Mouse (Mus musculus) liver, embryonic 14.5 days (tissue): ENCODE measurements around the gene Shisa8. TPM values are rescaled to one million over a fixed set of nuclear protein-coding genes. Genes with fewer than 3 reads are reported as not detected.

ENCODE experiments used
- ATAC-seq: fragments of 200-750 bp; cut with Nextera tagmentation; 2 replicates; pipeline ENCODE4 v1.8.0; 2017; ENCODE audit warnings: moderate number of reproducible peaks, mild to moderate bottlenecking, moderate library complexity; ENCODE audit not compliant: insufficient read depth
- DNase-seq, 3 experiments: peaks; one replicate each; pipeline ENCODE4 v3.0.0-alpha.2; 2012 to 2013; ENCODE audit warnings: low read depth in 3 of 3, low spot score in 3 of 3
- H3K27ac ChIP-seq: fragments of 300-500 bp; sonication (generic); 2 replicates; pipeline ENCODE4 v1.5.1; 2014; ENCODE audit warnings: moderate library complexity, mild to moderate bottlenecking, control low read depth, inconsistent platforms
- H3K27me3 ChIP-seq: fragments of 300-500 bp; sonication (generic); 2 replicates; pipeline ENCODE4 v1.6.1; 2014; ENCODE audit warnings: mild to moderate bottlenecking, low read length, moderate library complexity; ENCODE audit not compliant: control insufficient read depth, insufficient read depth
- H3K36me3 ChIP-seq: fragments of 300-500 bp; sonication (generic); replicated peaks from 2 replicates; pipeline ENCODE4 v1.6.1; 2014; ENCODE audit warnings: low read depth; ENCODE audit not compliant: control insufficient read depth, insufficient read depth
- H3K4me1 ChIP-seq, 2 experiments: fragments of 200-500 bp in 1 of 2; fragments of 300-500 bp in 1 of 2; sonication (generic) in 1 of 2; replicated peaks; 2 replicates each; pipeline ENCODE4 v1.6.1; 2012 to 2014; ENCODE audit warnings: antibody characterized with exemption in 1 of 2, inconsistent platforms in 1 of 2, low read length in 1 of 2; ENCODE audit not compliant: control insufficient read depth in 2 of 2, insufficient read depth in 2 of 2
- H3K4me2 ChIP-seq: fragments of 300-500 bp; sonication (generic); 2 replicates; pipeline ENCODE4 v1.6.1; 2014; ENCODE audit warnings: low read depth, mild to moderate bottlenecking, control low read depth, moderate library complexity
- H3K4me3 ChIP-seq, 2 experiments: fragments of 200-500 bp in 1 of 2; fragments of 300-500 bp in 1 of 2; sonication (generic) in 1 of 2; 2 replicates each; pipeline ENCODE4 v1.5.1; 2012 to 2014; ENCODE audit warnings: low read depth in 2 of 2, low read length in 2 of 2, mild to moderate bottlenecking in 2 of 2, control low read depth in 1 of 2, inconsistent platforms in 1 of 2, moderate library complexity in 1 of 2; ENCODE audit not compliant: insufficient read depth in 1 of 2
- H3K9ac ChIP-seq: fragments of 300-500 bp; sonication (generic); replicated peaks from 2 replicates; pipeline ENCODE4 v1.6.1; 2014; ENCODE audit warnings: mild to moderate bottlenecking, control low read depth, moderate library complexity
- H3K9me3 ChIP-seq: fragments of 300-500 bp; sonication (generic); 2 replicates; pipeline ENCODE4 v1.6.1; 2016; ENCODE audit warnings: low read length, mixed read lengths; ENCODE audit not compliant: control insufficient read depth
- CTCF ChIP-seq: IDR thresholded peaks from 2 replicates; pipeline ENCODE4 v1.5.1; 2016; ENCODE audit warnings: antibody characterized with exemption, low read depth, control low read depth
- EP300 ChIP-seq: IDR thresholded peaks from 2 replicates; pipeline ENCODE4 v1.6.1; 2016; ENCODE audit warnings: antibody characterized with exemption, low read depth
- WGBS: fragments of 180-500 bp; shearing (Covaris S2); extraction: QIAGEN DNeasy Blood & Tissue Kit; methylation state at CpG from one replicate; pipeline ENCODE4 v1.1.7; 2014; ENCODE audit not compliant: insufficient replicate concordance; 5-methylcytosine and 5-hydroxymethylcytosine counted together
- polyA plus RNA-seq, 2 experiments: library from polyadenylated mRNA; depleted of rRNA in 1 of 2; stranded (reverse) in 1 of 2; unstranded in 1 of 2; fragments of >200 nt; fragmentation: Nextera tagmentation in 1 of 2; extraction: Ambion mirVana in 1 of 2; gene quantifications; 2 replicates each; pipeline versions ENCODE4 v1.2.1 to v1.2.3; 2012 to 2014

Gene Shisa8
- polyA plus RNA-seq, 2 experiments: 0.05 to 0.15 TPM

DNA sequence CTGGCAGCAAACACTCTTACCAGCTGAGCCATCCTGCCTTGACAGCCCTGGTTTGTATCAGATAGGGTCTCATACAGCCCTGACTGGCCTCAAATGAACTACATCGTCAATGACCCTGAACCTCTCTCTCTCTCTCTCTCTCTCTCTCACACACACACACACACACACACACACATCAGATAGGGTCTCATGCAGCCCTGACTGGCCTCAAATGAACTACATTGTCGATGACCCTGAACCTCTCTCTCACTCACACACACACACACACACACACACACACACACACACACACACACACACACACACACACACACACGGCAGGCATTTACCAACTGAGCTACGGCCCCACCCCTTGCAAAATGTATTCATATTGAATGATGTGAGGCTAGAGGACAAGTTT, 18.5 kb upstream of the Shisa8 start:
- Histone ChIP-seq H3K9me3 (no peaks in the 10 kb centered on the region), H3K4me3 (no peak overlapping the region), H3K27me3 (no peaks in the 10 kb centered on the region), H3K27ac (no peak overlapping the region; the same call in 1 of the 2 replicates), H3K4me1 (peaks cover 21 to 23% of the 10 kb centered on the region in 2 experiments), H3K4me2 (no peak overlapping the region), H3K36me3 (no peaks in the 10 kb centered on the region), H3K9ac (no peak overlapping the region)
- no peak for ATAC-seq
- TF ChIP-seq CTCF (no peak), EP300 (no peak)
- 75% methylated on average over 4 of the region's 4 CpGs for WGBS
- DNase-seq: no peak

DNA sequence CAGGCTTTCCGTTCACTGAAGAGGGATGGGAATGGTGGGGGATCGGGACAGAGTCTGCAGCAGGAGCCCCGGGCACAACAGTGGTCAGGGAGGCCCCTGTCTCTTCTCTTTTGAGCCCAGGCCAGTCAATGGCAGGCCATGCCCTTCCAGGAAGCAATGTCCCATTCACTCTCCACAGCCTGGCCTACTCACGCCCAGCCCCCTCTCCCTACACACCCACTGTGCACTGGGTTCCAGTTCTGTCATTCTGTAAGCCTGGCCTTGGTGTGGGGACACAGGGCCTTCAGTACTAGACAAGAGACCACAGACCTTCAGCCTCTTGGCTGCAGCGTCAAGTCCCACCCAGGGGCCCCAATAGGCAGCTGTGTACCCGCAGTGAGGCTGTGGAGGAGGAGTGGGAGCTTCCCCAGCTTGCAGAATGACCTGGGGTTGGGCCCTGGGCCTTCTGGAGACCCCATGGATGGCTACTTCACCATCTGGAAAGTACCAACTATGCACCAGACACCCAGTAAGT, 17.5 kb upstream of the Shisa8 start:
- 45% methylated on average over 6 of the region's 6 CpGs for WGBS
- Histone ChIP-seq H3K27me3 (peaks cover 4% of the 10 kb centered on the region), H3K36me3 (no peaks in the 10 kb centered on the region), H3K4me1 (peaks cover 21 to 26% of the 10 kb centered on the region in 2 experiments), H3K27ac (peak overlapping the region; percentile 90), H3K9me3 (no peaks in the 10 kb centered on the region), H3K4me3 (no peak overlapping the region; a peak in 1 of 4 replicates), H3K4me2 (peak overlapping the region; percentile 69), H3K9ac (peak overlapping the region; percentile 59)
- ATAC-seq (peak; percentile 73), DNase-seq (peak in 1 of 3 experiments; percentile 39)
- no peak for TF ChIP-seq CTCF
- TF ChIP-seq EP300: no peak; the same call in 1 of the 2 replicates

- peak overlapping the region in 1 of 2 experiments; percentile 14; a peak in 1 of 4 replicates for H3K4me3 ChIP-seq
- DNase-seq (peak; percentile 71 to 93 (median 73)), ATAC-seq (peak; percentile 96)
Measured at GRCm38 (mm10) chr15:82229542-82230045, 17.0 kb upstream of the Shisa8 start.

GRCm38 (mm10) chr15:82225769-82226168, 13.2 kb upstream of the Shisa8 start:
- H3K36me3 ChIP-seq: no peaks in the 10 kb centered on the region
- no peak for TF ChIP-seq EP300
- no peak for TF ChIP-seq CTCF
- H3K27ac ChIP-seq: no peak overlapping the region
- no peak for DNase-seq
- WGBS: 71% methylated on average over 5 of the region's 5 CpGs
- H3K4me3 ChIP-seq: no peak overlapping the region
- no peak for ATAC-seq
- H3K9me3 ChIP-seq: no peaks in the 10 kb centered on the region
- H3K27me3 ChIP-seq: peaks cover 24% of the 10 kb centered on the region
- no peak overlapping the region for H3K9ac ChIP-seq
- H3K4me2 ChIP-seq: no peak overlapping the region
- peaks cover 24 to 32% of the 10 kb centered on the region in 2 experiments for H3K4me1 ChIP-seq

More at GRCm38 (mm10) chr15:82229542-82230045, 17.0 kb upstream of the Shisa8 start:
- Histone ChIP-seq H3K4me1 (peaks cover 23 to 30% of the 10 kb centered on the region in 2 experiments), H3K4me2 (peak overlapping the region; percentile 69), H3K9me3 (no peaks in the 10 kb centered on the region), H3K36me3 (no peaks in the 10 kb centered on the region), H3K9ac (peak overlapping the region; percentile 62), H3K27ac (peak overlapping the region; percentile 90), H3K27me3 (peaks cover 5% of the 10 kb centered on the region)
- no peak for TF ChIP-seq CTCF
- TF ChIP-seq EP300: no peak
- 37% methylated on average over 11 of the region's 11 CpGs for WGBS

DNA sequence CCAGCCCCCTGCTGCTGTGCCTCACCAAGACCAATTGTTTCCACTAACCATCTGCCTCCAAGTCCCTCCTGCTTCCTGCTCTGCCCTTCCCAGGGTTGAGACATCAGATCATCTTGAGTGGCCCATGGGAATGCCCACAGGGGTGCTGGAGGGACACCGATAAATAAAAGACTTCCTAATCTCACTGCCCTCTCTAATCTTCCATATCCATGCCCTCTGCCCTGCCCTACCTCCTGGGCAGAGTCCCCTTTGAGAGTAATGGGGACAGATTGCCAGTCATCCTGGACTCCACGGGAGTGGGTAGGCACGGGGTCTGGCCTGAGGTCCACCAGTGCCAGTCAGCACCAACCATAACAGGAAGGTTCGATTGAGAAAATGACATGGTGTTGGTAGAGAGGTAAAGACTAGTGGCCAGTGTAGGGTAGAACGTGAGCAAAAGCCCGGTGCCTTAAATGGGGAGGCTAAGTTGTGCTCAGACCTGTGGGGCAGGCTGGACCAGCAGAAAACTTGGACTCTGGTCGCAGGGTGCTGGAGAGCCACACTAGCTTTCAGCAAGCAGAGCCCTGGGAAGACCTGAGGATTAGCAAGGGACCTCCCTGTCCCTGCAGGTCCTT, 12.1 kb upstream of the Shisa8 start:
- H3K27me3 ChIP-seq: peaks cover 24% of the 10 kb centered on the region
- peak in 2 of 3 experiments; percentile 33 to 51 for DNase-seq
- H3K36me3 ChIP-seq: no peaks in the 10 kb centered on the region
- H3K4me3 ChIP-seq: peak overlapping the region in 1 of 2 experiments; percentile 45; a peak in 2 of 4 replicates
- H3K27ac ChIP-seq: no peak overlapping the region
- H3K9ac ChIP-seq: no peak overlapping the region
- peak overlapping the region; percentile 72 for H3K4me2 ChIP-seq
- WGBS: 30% methylated on average over 7 of the region's 7 CpGs
- peak; percentile 74 for ATAC-seq
- H3K4me1 ChIP-seq: peaks cover 13 to 21% of the 10 kb centered on the region in 2 experiments
- H3K9me3 ChIP-seq: no peaks in the 10 kb centered on the region
- TF ChIP-seq EP300 (0 out of 2 replicates have a peak, but pooled peaks have one; percentile 21), CTCF (no peak; the same call in 1 of the 2 replicates)
